Mouse (Mus musculus) testis, postnatal 10 days (tissue): ENCODE results near the gene Krtap28-10.

Experiments used
- DNase-seq: peaks from one replicate; pipeline ENCODE4 v3.0.0; 2021; ENCODE audit warnings: low spot score

Krtap28-10 gene

GRCm38 (mm10) chr1:83042380-83042779, at the start of gene Krtap28-10:
TSS of gene Krtap28-10 (minus strand) at chr1:83042480.
- DNase-seq = no peak

- DNase-seq = no peak
These were observed 49.0 kb upstream of the Krtap28-10 start for GRCm38 (mm10) chr1:83091268-83091667.

GRCm38 (mm10) chr1:83084790-83085189, 42.5 kb upstream of the Krtap28-10 start:
- no peak for DNase-seq

GRCm38 (mm10) chr1:83077016-83077415, 34.7 kb upstream of the Krtap28-10 start:
- no peak for DNase-seq

- no peak for DNase-seq
These were observed 34.1 kb upstream of the Krtap28-10 start for GRCm38 (mm10) chr1:83076190-83076917.

GRCm38 (mm10) chr1:83075526-83076189, 33.4 kb upstream of the Krtap28-10 start:
- DNase-seq = no peak

GRCm38 (mm10) chr1:83067205-83067604, 24.9 kb upstream of the Krtap28-10 start:
- no peak for DNase-seq

GRCm38 (mm10) chr1:83066577-83066976, 24.3 kb upstream of the Krtap28-10 start:
- DNase-seq = no peak

- DNase-seq = no peak
These were observed 22.6 kb upstream of the Krtap28-10 start for GRCm38 (mm10) chr1:83064851-83065250.

- no peak for DNase-seq
These were observed 18.4 kb upstream of the Krtap28-10 start, which contains the start of gene Krtap28-13 for GRCm38 (mm10) chr1:83060643-83061042. TSS of gene Krtap28-13 (plus strand) at chr1:83060930.

- no peak for DNase-seq
These were observed 17.0 kb upstream of the Krtap28-10 start, which contains the start of gene A030005K14Rik for GRCm38 (mm10) chr1:83059278-83059677. TSS of gene A030005K14Rik (minus strand) at chr1:83059378.

- DNase-seq = no peak
These were observed 16.2 kb upstream of the Krtap28-10 start for GRCm38 (mm10) chr1:83058481-83058880.

- DNase-seq = no peak
These were observed 2.7 kb upstream of the Krtap28-10 start, which contains the start of gene Gm47969 for GRCm38 (mm10) chr1:83044882-83045427. TSS of gene Gm47969 (plus strand) at chr1:83044932.

- no peak for DNase-seq
These were observed 3.2 kb downstream of the Krtap28-10 start for GRCm38 (mm10) chr1:83039080-83039479.

- peak; percentile 43 for DNase-seq
These were observed 4.1 kb downstream of the Krtap28-10 start, which contains the start of gene Slc19a3 for GRCm38 (mm10) chr1:83038109-83038672. TSS of gene Slc19a3 (minus strand) at chr1:83038448.

- no peak for DNase-seq
These were observed 5.2 kb downstream of the Krtap28-10 start for GRCm38 (mm10) chr1:83036892-83037667.

GRCm38 (mm10) chr1:83034509-83034908, 7.8 kb downstream of the Krtap28-10 start:
- DNase-seq = no peak

GRCm38 (mm10) chr1:83032508-83032907, 9.8 kb downstream of the Krtap28-10 start:
- no peak for DNase-seq

- DNase-seq = no peak
These were observed 10.3 kb downstream of the Krtap28-10 start for GRCm38 (mm10) chr1:83031950-83032349.

- no peak for DNase-seq
These were observed 25.7 kb downstream of the Krtap28-10 start for GRCm38 (mm10) chr1:83016556-83016955.

GRCm38 (mm10) chr1:83015329-83015879, 26.9 kb downstream of the Krtap28-10 start:
- no peak for DNase-seq
